Mouse (Mus musculus) hindbrain, embryonic 10.5 days (tissue): ENCODE data around the gene Pak1. TPM values are rescaled to one million over a fixed set of nuclear protein-coding genes. Genes with fewer than 3 reads are reported as not detected.
A peak's percentile ranks its signal among the peaks of the same experiment; 100 is the strongest.

Experiments
- DNase-seq: peaks from one replicate; pipeline ENCODE4 v3.0.0-alpha.2; 2017; ENCODE audit warnings: low spot score
- H3K27ac ChIP-seq: fragments of 300-500 bp; sonication (generic); 2 replicates; pipeline ENCODE4 v1.5.1; 2016; ENCODE audit warnings: mild to moderate bottlenecking, moderate library complexity
- H3K27me3 ChIP-seq: fragments of 300-500 bp; sonication (generic); 2 replicates; pipeline ENCODE4 v1.6.1; 2016; ENCODE audit warnings: mild to moderate bottlenecking; ENCODE audit not compliant: poor library complexity, insufficient read depth, severe bottlenecking
- H3K36me3 ChIP-seq: fragments of 300-500 bp; sonication (generic); 2 replicates; pipeline ENCODE4 v1.6.1; 2016; ENCODE audit warnings: mild to moderate bottlenecking, moderate library complexity
- H3K4me1 ChIP-seq: fragments of 300-500 bp; sonication (generic); replicated peaks from 2 replicates; pipeline ENCODE4 v1.6.1; 2016; ENCODE audit warnings: mild to moderate bottlenecking
- H3K4me3 ChIP-seq: fragments of 300-500 bp; sonication (generic); 2 replicates; pipeline ENCODE4 v1.5.1; 2016; ENCODE audit warnings: mild to moderate bottlenecking, moderate library complexity
- H3K9me3 ChIP-seq: fragments of 300-500 bp; sonication (generic); 2 replicates; pipeline ENCODE4 v1.6.1; 2016; ENCODE audit warnings: mild to moderate bottlenecking, moderate library complexity
- WGBS: fragments of 180-500 bp; shearing (Covaris S2); methylation state at CpG from one replicate; pipeline ENCODE4 v1.1.7; 2016; 5-methylcytosine and 5-hydroxymethylcytosine counted together
- polyA plus RNA-seq: library from polyadenylated mRNA; unstranded; fragments of >200 nt; fragmentation: Nextera tagmentation; extraction: Ambion mirVana; gene quantifications from 2 replicates; pipeline ENCODE4 v1.2.1, GENCODE M21; 2016

The Pak1 gene
- polyA plus RNA-seq, 1 experiment from 2014 or later, result 90.7 TPM

GRCm38 (mm10) chr7:97788669-97789483 is 535 bp downstream of the Pak1 start:
- DNase-seq, result peak; percentile 38

GRCm38 (mm10) chr7:97790272-97790671 is 1.9 kb downstream of the Pak1 start:
- DNase-seq, result no peak
- H3K4me3 ChIP-seq, result peak overlapping the region; percentile 94
- H3K9me3 ChIP-seq, result no peaks in the 10 kb centered on the region
- H3K4me1 ChIP-seq, result peaks cover 31% of the 10 kb centered on the region
- peaks cover 17% of the 10 kb centered on the region; the same call in 1 of the 2 replicates for H3K27me3 ChIP-seq
- H3K36me3 ChIP-seq, result no peaks in the 10 kb centered on the region
- 44% methylated on average over 2 of the region's 2 CpGs for WGBS
- H3K27ac ChIP-seq, result no peak overlapping the region

More at GRCm38 (mm10) chr7:97788669-97789483, 535 bp downstream of the Pak1 start:
- Histone ChIP-seq H3K36me3 (no peaks in the 10 kb centered on the region), H3K4me1 (peaks cover 28% of the 10 kb centered on the region), H3K9me3 (no peaks in the 10 kb centered on the region), H3K27ac (peak overlapping the region; percentile 96), H3K27me3 (peaks cover 17% of the 10 kb centered on the region; the same call in 1 of the 2 replicates), H3K4me3 (peak overlapping the region; percentile 94)
- WGBS, result under 1% methylated on average over 83 of the region's 84 CpGs

- Histone ChIP-seq H3K4me3 (no peak overlapping the region), H3K27ac (no peak overlapping the region), H3K4me1 (peaks cover 34% of the 10 kb centered on the region), H3K27me3 (peaks cover 10% of the 10 kb centered on the region; the same call in 1 of the 2 replicates), H3K36me3 (no peaks in the 10 kb centered on the region), H3K9me3 (no peaks in the 10 kb centered on the region)
- 71% methylated on average over 2 of the region's 2 CpGs for WGBS
- DNase-seq, result no peak
Measured at GRCm38 (mm10) chr7:97792324-97792723, 4.0 kb downstream of the Pak1 start.

DNA sequence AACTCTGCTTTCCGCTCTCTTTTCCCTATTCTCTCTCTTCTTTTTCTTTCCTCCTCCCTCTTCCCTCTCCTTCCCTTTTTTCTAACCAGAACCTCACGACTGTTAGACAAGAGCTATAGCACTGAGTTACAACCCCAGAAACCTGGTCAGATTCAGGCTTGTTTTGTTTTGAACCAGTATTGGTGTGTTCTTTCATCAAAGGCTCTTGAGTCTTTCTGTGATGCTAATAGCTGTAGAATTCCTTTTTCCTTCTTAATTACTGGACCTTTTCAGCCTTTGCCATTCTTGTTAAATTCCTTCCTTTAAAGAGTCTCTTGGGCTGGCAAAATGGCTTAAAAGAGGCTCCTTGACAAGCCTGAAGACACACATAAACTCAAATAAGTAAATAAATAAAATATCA is 14.8 kb downstream of the Pak1 start:
- WGBS, result 42% methylated on average over 2 of the region's 2 CpGs
- Histone ChIP-seq H3K36me3 (no peaks in the 10 kb centered on the region; the same call in 1 of the 2 replicates), H3K4me1 (peaks cover 50% of the 10 kb centered on the region), H3K27me3 (no peaks in the 10 kb centered on the region), H3K4me3 (no peak overlapping the region), H3K27ac (peak overlapping the region; percentile 81), H3K9me3 (no peaks in the 10 kb centered on the region)
- DNase-seq, result no peak

- peak; percentile 64 for DNase-seq
Measured at GRCm38 (mm10) chr7:97804245-97805066, 16.1 kb downstream of the Pak1 start.

DNA sequence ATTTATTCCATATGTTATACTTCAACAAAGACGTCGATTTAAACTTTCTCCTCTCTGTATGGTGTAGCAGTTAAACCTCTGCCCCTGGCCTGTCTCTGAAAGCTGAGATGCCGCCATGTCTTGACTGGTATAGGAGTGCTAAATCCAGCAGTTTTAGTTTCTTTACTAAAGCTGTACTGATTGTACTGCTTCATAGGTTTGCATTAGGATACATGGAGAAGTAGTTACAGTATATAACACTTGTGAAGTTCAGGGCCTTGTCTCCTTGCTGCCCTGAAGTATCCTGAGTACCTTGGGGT is 16.7 kb downstream of the Pak1 start:
- Histone ChIP-seq H3K36me3 (no peaks in the 10 kb centered on the region; the same call in 1 of the 2 replicates), H3K4me1 (peaks cover 36% of the 10 kb centered on the region), H3K4me3 (no peak overlapping the region), H3K27ac (peak overlapping the region; percentile 87), H3K27me3 (no peaks in the 10 kb centered on the region), H3K9me3 (no peaks in the 10 kb centered on the region)
- no peak for DNase-seq
- WGBS, result 43% methylated on average over 3 of the region's 3 CpGs

More at GRCm38 (mm10) chr7:97804245-97805066, 16.1 kb downstream of the Pak1 start:
- Histone ChIP-seq H3K4me1 (peaks cover 42% of the 10 kb centered on the region), H3K4me3 (no peak overlapping the region), H3K36me3 (no peaks in the 10 kb centered on the region; the same call in 1 of the 2 replicates), H3K9me3 (no peaks in the 10 kb centered on the region), H3K27me3 (no peaks in the 10 kb centered on the region), H3K27ac (peak overlapping the region; percentile 87)
- WGBS, result 25% methylated on average over 2 of the region's 2 CpGs

GRCm38 (mm10) chr7:97809307-97809706 is 21.0 kb downstream of the Pak1 start:
- H3K36me3 ChIP-seq, result no peaks in the 10 kb centered on the region
- no peaks in the 10 kb centered on the region for H3K9me3 ChIP-seq
- DNase-seq, result no peak
- H3K27ac ChIP-seq, result no peak overlapping the region
- no peak overlapping the region for H3K4me3 ChIP-seq
- H3K4me1 ChIP-seq, result peaks cover 15% of the 10 kb centered on the region
- 78% methylated on average over 5 of the region's 5 CpGs for WGBS
- no peaks in the 10 kb centered on the region for H3K27me3 ChIP-seq

DNA sequence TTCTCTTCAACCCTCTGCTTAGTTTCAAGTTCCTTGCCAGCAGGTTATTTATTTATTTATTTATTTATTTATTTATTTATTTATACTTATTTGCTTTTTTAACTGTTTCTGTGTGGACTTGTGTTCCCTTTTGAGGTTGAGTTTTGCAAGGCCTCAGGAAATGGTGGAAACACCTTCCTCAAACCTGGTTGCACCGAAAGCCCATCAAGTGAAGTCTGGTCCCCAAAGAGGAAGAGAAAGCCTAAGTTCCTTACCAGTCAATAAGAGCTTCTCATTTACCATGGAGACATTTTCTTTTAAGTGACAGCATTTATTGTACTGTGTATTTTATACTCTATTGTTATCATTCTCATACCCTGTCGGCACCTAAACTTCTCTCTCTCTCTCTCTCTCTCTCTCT is 33.5 kb downstream of the Pak1 start:
- no peak overlapping the region for H3K4me3 ChIP-seq
- no peaks in the 10 kb centered on the region for H3K36me3 ChIP-seq
- H3K4me1 ChIP-seq, result no peaks in the 10 kb centered on the region
- no peaks in the 10 kb centered on the region for H3K27me3 ChIP-seq
- no peaks in the 10 kb centered on the region for H3K9me3 ChIP-seq
- DNase-seq, result no peak
- WGBS, result 94% methylated on average over 2 of the region's 2 CpGs
- H3K27ac ChIP-seq, result no peak overlapping the region

- Histone ChIP-seq H3K9me3 (no peaks in the 10 kb centered on the region), H3K27me3 (no peaks in the 10 kb centered on the region), H3K27ac (no peak overlapping the region), H3K4me3 (no peak overlapping the region), H3K36me3 (no peaks in the 10 kb centered on the region), H3K4me1 (no peaks in the 10 kb centered on the region)
- DNase-seq, result no peak
- 83% methylated on average over 2 of the region's 2 CpGs for WGBS
Measured at GRCm38 (mm10) chr7:97829091-97829490, 40.8 kb downstream of the Pak1 start.

DNA sequence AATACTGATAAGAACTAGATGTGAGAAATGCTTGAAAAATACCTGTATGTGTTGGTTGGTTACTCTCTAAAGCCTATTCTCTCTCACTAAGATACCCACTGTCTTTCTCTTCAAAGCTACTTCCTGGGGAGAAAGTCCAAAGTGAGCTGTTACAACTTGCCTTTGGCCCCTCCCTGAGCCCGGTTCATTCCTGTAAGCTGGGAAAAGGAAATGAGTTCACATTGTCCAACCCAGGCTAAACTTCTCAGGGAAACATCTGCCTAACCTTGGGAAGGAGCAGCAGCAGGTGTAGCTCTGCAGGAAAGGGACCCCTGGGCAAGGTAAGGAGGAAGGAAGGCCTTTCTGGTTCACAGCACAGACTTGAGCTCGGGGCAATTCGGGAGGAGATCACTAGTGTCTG is 42.4 kb downstream of the Pak1 start:
- Histone ChIP-seq H3K4me1 (no peaks in the 10 kb centered on the region), H3K9me3 (no peaks in the 10 kb centered on the region), H3K27ac (no peak overlapping the region)

GRCm38 (mm10) chr7:97832987-97833386 is 44.6 kb downstream of the Pak1 start:
- Histone ChIP-seq H3K27me3 (no peaks in the 10 kb centered on the region), H3K4me1 (no peaks in the 10 kb centered on the region), H3K4me3 (no peak overlapping the region), H3K36me3 (no peaks in the 10 kb centered on the region), H3K27ac (no peak overlapping the region), H3K9me3 (no peaks in the 10 kb centered on the region)
- no peak for DNase-seq
- 88% methylated on average over 2 of the region's 2 CpGs for WGBS

More for the DNA sequence above, 42.4 kb downstream of the Pak1 start:
- Histone ChIP-seq H3K4me3 (no peak overlapping the region), H3K36me3 (no peaks in the 10 kb centered on the region), H3K27me3 (no peaks in the 10 kb centered on the region)
- DNase-seq, result no peak
- 78% methylated on average over 3 of the region's 3 CpGs for WGBS

DNA sequence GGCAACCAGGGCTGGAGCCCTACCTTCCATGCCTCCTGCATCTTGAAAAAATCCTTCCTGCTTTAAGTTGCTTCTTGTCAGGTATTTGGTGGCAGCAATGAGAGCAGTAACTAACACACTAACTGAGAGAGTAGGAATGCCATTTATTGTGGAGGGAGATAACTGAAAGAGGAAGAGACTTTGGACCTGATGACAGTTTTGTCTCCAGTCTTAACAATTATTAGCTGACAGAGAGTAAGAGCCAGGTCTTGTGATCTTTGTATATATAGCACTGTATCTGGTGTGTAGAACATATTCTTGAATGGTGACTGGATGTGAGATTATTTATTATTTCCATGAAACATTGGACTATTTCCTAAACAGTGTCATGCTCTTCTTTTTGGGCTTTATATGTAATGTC is 50.2 kb downstream of the Pak1 start:
- DNase-seq, result no peak
- Histone ChIP-seq H3K9me3 (no peaks in the 10 kb centered on the region), H3K27ac (no peak overlapping the region), H3K4me1 (peaks cover 15% of the 10 kb centered on the region), H3K36me3 (no peaks in the 10 kb centered on the region), H3K27me3 (no peaks in the 10 kb centered on the region), H3K4me3 (no peak overlapping the region)

- 89% methylated on average over 5 of the region's 5 CpGs for WGBS
- Histone ChIP-seq H3K4me3 (no peak overlapping the region), H3K27ac (no peak overlapping the region), H3K36me3 (no peaks in the 10 kb centered on the region), H3K9me3 (no peaks in the 10 kb centered on the region), H3K27me3 (no peaks in the 10 kb centered on the region), H3K4me1 (peaks cover 29% of the 10 kb centered on the region)
- DNase-seq, result no peak
Measured at GRCm38 (mm10) chr7:97841311-97841710, 53.0 kb downstream of the Pak1 start.
